Mouse (Mus musculus) right cerebral cortex, adult 2 months (tissue): ENCODE results near the gene Tax1bp1.
A peak's percentile ranks its signal among the peaks of the same experiment; 100 is the strongest.

Experiments used
- DNase-seq, 2 experiments: peaks; one replicate each; pipeline ENCODE4 v3.0.0; 2021 to 2022; ENCODE audit warnings: low spot score in 2 of 2

The Tax1bp1 gene

DNA sequence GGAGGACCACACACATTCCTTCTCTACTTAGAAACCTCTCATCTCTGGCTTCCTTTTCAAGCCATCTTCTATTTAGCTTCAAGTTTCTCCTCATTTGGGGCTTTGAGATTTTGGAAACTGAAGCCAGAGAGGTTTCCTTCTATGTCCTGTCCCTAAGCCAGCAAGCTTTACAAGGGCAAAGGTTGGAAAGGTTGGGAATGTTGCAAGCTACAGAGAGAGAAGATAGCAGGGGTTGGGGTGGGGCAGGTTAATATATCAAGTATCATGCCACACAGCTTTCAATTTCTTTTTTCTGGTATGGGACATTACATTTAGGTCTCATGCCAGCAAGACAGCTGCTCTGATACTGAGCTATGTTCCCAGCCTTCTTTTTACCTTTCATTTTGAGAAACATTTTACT, 8.2 kb upstream of the Tax1bp1 start:
- DNase-seq: no peak

DNA sequence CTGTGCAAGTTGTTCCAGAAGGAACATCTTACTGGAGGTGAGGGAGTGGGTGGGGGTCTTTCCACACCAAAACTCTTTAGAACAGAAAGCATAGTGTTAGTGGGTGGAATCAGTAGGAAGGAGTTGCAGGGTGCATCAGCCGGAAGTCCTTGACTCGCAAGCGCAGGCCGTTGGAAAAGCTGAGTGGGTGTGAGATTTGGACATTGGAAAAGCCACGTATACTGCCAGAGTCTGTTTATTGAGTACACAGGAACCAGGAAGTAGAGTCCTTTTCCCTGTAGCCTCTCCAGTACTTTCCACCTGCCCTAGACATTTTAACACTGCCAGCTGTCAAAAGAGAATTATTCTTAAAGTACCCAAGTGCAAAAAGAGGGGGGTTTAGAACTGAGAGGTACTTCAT, 5.7 kb upstream of the Tax1bp1 start:
- DNase-seq: no peak

DNA sequence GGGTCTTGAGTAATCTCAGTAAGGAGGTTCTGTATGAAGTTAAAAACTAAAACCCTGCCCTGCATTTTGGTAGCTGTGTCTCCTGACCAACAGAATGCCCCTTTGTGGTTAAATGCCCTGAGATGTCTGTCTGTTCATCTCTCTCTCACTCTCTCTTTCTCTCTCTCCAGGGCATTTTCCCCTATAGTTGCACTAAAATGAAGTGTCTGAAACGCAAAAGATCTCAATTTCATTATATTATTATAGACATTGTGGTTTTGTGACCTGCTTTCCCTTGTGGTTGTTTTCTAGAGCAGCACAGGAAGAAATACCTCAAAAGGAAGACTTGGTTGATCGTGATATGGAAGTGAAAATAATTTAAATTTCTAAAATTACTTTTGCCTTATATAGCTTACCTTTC, 966 bp upstream of the Tax1bp1 start:
- DNase-seq: no peak

DNA sequence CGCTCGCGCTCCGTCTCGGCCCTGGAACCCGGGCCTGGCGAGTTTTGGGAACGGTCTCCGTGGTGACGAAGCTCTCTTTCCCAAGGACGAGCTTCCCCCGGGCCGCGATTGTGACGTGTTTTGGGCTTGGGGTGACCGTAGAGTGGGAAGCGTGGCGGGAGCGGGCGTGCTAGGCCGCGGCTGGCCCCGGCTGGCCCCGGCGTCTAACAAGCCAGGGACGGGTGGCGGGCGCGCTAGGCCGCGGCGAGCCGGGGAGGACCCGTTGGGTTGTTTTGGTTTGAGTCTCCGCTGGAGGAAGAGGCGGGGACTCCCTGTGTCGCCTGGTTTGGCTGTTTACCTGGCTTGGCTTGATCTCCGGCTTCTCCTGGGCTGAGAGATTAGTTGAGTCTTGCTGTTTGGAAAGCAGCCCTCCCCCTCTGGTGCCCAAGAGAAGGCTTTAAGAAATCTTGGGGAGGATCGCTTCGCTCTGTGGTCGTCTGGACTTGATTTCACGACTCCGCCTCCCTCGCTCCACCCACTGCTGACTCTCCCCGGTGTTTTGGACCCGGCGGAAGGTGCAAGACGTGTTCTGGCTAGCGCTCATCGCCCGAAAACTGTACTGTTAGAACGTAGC, 474 bp downstream of the Tax1bp1 start:
- DNase-seq: peak; percentile 73 to 75

DNA sequence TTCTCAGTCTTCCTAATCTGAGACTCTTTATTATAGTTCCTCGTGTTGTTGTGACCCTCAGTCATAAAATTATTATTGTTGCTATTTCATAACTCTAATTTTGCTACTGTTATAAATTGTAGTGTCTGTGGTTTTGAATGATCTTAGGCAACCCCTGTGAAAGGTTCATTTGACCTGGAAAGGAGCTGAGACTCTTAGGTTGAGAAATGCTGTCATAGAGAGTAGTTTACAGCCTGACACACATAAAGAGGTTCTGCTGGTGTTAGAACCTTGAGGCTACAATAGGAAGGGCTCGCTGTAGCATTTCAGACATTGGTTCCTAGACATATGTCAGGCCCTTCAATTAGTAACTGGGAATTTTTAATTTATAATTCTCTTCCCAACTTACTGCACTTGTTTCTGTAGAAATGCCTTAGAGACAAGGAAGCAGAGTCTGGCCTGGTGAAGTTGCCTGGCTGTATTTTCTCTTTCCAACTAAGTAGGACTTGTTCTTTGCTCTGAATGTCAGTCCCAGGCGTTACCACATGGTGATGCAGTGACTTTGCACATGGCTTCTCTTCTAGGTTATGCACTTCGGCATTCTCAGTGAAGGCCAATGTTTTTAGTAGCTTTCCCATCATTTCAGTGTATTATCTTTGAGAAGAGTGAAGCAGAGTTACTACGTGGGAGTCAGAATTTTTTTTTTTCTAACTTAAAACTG, 4.1 kb downstream of the Tax1bp1 start:
- no peak for DNase-seq

DNA sequence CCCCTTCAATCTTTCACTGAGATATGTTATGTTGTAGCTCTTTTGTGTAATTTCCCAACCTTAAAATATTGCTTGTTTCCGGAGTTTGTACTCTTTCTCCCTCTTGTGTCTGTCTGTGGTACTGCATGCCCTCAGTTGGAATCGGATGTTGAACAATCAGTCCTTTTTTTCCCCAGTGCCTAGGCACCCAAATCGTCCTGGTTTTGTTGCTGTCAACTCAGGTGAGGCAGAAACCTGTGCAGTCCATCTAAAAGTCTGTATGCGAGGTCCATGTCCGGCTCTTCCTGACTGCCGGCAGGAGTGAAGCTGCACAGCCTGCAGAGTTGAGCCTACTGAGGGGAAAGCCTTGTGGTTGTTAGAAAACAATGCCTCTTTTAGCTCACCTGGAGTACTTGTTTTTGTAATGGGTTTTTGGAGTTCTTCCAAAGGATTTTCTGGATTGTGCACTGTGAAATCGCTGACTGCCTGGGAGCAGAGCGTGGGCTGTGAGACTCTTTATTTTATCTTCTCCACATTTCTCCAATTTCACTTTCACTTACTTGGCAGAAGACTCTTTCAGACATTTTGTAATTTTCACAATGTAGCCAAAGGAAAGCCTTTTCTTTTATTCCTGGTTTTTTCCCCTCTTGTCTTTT, 11.4 kb downstream of the Tax1bp1 start:
- peak; percentile 81 for DNase-seq

DNA sequence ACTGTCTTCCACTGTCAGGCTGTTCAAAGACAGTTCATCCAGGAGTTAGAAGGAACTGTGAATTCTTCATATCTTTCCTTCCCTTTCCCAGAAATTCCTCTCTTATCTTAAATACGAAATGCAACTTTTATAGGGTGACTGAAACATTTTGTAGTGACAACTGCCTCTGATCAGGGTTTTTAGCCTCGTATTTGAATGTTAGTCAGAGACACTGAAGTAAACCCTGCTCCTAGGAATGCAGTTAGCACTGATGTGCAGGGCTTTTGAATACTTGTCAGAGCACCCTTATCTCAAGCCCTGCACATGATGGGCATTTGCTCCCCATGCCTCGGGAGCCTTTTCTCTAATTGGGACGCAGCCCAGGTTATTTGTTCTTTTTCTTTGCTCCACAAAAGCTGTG, 16.8 kb downstream of the Tax1bp1 start:
- no peak for DNase-seq

DNA sequence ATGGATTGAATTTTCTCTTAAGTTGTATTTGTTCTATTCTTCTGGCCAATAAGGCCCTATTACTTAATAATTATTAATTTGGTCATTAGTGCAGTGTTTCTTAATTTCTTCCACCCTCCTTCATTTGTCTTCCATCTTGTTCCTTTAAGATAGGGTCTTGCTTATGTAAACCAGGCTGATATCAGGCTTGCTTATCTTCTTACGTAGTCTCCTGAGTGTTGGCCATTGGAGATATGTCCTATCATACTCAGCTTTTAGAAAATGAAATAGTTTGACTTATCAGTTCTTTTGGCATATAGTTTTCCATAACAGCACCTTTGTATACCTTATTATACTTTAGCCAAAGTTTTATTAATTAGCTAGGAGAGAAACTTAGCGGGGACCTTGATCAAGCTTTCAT, 21.1 kb downstream of the Tax1bp1 start:
- no peak for DNase-seq

DNA sequence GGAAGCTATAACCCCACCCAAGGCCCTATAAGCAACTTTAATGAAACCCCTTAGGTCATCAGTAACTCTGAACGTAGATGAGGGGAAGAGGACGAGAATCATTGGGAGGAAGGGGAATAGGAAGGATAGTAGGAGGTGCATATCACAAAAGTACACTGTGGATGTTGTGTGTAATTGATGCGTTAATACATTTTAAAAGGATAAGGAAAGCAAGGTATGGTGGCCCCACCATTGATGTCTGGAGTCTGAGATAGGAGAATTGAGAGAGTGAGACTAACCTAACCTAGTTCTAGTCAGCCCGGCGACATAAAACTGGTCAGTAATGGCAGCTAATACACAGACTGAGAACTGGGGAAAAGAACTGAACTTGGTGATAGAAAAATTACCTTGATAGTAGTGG, 39.3 kb downstream of the Tax1bp1 start:
- no peak for DNase-seq

DNA sequence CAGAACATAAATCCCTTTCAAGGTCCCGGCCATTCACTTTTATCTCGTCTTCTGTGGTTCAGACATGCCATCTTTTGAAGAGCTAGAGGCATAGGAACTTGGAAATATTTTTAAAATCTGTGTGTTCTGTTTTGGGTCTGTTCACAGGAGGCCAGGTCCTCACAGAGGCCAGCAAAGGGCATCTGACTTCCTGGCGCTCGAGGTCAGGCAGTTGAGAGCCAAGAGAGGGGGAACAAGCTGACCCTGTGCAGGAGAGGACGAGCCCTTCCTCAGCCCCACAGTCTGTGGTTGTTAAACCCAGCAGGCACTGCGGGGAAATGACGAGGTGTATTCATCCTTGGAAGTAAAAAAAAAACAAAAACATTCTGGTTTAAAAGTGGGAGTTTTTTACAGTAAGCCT, 51.7 kb downstream of the Tax1bp1 start:
- DNase-seq: no peak

DNA sequence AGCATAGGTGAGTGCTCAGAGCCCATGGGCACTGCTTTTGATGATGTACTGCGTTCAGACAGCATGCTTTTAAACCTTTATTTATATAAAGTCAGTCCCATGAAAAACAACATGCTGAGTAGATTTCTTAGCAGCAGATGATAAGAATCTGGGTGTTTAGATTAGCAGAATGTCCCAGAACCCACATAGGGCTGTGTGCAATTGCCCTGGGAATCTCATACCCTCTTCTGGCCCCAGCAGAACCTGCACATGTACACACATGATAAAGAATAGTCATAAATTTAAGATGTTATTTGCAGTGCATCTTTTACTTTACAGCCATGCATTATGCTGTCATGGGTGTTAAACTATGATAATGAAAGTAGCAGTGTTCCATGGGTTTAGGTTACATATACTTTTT, 57.3 kb downstream of the Tax1bp1 start:
- no peak for DNase-seq

DNA sequence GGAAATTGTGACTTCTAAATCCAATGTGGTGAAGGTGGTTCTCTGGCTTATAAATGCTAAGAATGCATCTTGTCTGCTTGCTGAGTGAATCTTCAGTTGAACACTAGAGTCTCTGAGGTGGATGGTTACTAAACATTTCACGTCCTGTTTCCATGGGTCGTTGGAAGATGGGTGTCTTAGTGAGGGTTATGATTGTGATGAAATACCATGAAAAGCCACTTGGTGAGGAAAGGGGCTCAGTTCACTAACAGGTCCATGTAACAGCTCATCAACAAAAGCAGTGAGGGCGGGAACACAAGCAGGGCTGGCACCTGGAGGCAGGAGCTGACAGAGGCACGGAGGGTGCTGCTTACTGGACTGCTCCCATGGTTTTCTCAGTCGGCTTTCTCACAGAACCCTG, 59.6 kb downstream of the Tax1bp1 start:
- DNase-seq: no peak

DNA sequence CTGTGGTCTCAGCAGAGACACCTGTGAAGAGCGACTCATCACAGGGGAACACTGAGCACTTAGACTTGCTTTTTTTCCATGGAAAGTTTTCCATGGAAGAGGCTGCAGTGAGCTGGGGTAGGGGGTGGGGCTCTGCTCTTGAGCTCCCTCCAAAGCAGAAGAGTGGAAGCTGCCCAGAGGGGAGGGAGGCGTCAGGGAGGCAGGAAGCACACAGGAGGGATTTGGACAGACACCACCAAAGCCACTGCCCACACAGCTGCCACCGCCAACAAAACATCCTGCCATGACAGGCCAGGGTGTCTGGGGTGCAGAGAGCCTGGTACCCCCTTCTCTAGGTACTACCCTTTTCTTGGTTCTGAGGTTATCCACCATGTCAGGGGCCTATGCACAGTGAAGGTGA, 61.8 kb downstream of the Tax1bp1 start:
- DNase-seq: no peak

DNA sequence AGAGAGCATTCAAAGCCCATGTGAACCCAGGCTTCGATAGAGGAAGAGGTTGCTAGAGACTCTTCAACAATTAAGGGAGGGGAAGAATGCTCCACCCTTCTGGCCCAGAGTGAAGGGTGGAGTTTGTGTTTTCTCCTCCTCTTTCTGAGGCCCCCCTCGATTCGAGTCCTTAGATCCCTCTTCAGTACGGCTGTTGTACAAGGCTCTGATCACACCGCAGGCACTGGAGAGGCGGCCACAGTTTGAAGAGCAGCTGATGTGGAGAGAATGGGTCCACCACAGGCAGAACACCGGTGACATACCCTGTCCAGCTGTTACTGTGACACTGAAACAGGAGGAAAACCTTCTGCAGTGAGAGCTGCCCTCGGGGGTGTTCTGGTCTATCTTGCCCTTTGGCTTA, 62.4 kb downstream of the Tax1bp1 start:
- no peak for DNase-seq

DNA sequence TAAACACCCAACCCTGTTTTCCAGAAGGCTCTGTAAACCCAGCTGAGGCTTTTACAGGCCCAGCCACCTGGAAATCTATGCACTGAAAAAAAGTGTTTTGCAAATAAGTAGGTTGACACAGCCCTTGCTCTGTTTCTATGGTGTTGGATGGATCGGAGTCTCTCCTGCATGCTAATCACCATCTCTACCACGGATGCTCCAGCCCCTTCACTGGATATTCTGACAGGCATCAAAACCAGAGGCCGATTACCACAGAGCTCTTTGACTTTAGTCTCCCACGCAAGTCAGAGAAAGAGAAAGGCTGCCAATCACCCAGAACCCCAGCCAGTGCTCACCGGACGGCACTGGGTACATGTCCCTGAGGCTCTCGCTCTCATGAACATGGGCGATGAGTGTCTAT, 63.5 kb downstream of the Tax1bp1 start:
- DNase-seq: no peak

DNA sequence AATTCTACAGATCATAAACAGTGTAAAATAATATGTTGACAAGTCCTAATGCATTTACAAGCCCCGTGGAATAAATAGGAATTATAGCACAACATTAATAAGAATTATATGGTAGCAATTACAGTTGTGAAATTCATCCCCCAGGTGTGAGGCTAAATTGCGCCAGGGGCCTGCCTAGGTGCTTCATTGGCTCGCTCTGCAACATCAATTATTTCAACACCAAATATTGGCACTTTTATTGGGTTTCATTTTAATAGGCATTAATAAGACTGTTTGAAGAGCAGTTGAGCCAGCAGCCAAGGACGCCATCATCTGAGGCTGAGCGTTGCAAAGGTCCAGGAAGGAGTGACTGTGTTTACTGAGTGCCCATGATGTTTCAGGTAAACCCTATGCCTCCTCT, 65.0 kb downstream of the Tax1bp1 start:
- no peak for DNase-seq

DNA sequence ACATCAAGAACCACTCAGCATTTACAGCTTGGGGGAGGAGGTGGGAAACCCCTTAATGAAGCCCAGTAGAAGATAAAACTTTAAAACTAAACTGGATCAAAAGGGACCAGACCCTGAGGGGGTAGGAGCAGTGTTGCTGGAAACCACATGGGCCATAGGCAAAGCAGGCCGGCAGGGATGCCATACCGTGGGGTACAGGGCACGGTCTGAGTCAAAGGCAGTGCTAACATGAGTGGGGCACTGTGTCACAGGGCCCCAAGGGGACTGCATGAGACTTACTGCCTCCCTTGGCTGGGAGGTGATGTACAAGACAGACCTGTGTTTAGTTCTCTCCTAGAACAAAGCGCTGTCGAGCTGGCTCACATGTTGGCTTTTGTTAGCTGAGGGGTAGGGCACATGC, 66.0 kb downstream of the Tax1bp1 start:
- DNase-seq: no peak

DNA sequence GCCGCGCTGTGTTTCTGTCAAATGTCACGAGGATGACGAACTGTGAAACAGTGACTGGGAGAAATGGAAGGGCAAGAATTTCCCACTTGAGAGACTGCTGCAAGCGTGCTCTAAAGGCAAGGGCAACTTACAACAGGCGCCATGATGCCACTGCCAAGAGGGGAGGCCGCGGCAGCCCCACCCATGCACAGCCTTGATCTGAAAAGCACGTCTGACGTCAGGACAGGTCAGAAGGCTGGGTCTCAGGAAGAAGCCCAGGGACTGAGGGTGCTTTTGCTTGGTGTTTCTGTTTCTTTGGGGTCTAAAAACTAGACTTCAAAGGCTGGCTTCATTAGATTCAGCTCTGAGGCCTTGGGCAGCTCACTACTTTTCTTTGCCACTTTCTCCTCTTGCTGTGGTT, 76.8 kb downstream of the Tax1bp1 start:
- DNase-seq: no peak

DNA sequence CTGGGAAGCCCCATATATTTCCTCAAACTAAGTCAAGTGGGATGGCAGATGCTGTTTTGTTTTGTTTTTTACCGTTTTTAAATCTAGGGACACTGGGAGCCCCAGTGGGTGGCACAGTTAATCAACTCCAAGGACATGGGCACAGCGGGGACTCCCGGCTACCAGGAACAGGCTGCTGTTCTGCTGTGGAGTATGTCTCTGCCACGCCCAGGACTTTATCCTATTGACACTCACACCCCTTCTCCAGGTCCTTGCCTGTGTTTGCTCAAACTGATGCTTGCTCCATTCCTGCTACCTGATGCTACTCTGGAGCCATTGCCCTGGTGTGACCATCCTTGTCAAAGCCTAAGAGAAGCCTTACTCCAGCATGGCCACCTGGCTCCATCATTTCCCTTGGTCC, 77.3 kb downstream of the Tax1bp1 start:
- DNase-seq: no peak

DNA sequence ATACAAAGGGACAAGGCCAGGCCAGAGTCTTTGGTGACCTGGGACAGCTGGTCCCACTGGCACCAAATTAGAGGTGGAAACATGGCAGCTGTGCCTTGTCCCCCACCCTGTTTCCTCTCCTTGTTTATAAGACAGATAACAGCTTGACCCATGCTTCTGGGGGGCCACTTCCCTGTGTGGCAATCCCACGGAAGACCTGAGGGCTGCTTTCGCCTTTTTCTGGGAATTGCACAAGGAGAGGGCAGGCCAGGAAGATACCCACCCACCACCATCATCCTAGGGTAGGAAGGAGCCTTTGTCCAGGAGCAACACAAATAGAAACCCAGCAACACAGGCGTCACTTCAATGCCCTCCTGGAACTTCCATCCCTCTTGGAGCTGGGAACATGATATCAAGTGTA, 78.9 kb downstream of the Tax1bp1 start:
- DNase-seq: no peak

DNA sequence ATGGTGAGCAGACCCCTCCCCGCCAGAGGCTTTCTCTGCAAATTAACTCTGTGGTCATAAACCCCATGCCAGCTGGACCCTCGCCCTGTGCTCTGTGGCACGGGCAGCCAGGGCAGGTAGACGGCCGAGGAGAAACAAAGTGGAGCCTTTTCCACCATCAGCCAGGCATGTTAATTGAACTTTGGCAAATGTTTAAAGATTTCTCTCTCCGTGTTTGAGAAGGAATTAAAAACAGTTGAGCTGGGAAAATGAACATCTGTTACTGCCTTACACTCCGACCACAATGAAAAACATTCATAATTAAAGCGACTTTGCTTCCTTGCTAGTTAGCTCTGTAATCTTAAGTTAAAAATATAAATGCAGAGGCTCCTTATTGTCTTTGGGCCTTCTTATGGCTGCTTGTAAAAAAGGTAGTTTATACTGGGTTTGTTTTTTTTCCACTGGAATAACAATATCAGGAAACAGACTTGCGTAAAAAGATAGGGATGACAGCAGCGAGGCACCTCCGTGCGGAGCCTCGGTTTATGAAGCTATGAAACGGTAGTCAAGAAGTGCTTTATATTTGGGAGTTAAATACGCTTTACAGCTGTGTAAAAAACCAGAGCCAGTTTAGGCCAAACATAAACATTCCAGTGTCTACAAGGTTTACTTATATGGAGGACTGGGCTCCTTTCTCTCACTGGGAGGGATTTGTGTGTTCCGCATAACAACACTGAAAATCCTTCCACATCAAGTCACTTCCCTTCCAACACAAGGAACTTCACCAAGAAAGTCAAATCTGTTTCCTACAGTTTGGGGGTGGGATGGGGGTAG, 81.7 kb downstream of the Tax1bp1 start:
- DNase-seq: no peak

DNA sequence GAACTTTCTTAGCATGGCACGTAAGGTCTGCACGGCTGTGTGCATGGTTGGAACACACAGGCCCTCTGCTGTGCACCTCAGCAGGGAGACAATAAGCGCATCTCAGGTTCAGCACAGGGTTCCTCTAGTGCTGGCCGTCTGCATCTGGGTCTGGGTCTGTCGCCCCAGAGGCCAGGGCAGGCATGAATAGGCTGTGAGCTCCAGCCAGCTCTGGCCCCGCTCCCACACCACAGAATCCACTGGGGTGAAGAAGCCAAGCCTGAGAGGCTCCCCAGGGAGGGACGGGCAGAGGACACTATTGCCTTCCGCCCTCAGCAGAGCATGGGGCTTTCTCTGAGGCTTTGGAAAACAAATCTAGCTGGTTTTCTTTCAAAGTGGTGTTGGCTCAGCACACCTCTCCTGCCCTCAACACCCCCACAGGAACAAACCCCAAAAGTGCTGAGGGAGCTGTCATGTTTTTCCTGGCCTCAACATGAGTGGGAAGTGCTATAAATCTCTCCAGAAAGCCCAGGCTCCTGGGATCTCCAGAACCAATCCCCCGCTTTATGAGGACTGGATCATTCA, 82.6 kb downstream of the Tax1bp1 start:
- DNase-seq: no peak
